Mouse (Mus musculus) inflammation-experienced regulatory T-cells, adult 6 months (primary cell): ENCODE measurements at regions not wholly inside any gene's neighbourhood (a gene's known extent, or its start where the extent isn't known, plus 50 kb on each side); places are given as distances from the start of the nearest gene placed in this dataset.

Source experiments
- ATAC-seq: one replicate; pipeline ENCODE4 v1.8.0; 2017

GRCm38 (mm10) chr9:61297385-61297784, 74.8 kb upstream of the Tle3 start:
- ATAC-seq = no peak

- no peak for ATAC-seq
These were observed 72.1 kb upstream of the Tle3 start for GRCm38 (mm10) chr9:61299873-61300560.

GRCm38 (mm10) chr9:61301070-61301469, 71.1 kb upstream of the Tle3 start:
- ATAC-seq = no peak

- no peak for ATAC-seq
These were observed 69.4 kb upstream of the Tle3 start for GRCm38 (mm10) chr9:61302724-61303123.

- ATAC-seq = no peak
These were observed 65.9 kb upstream of the Tle3 start for GRCm38 (mm10) chr9:61306306-61306705.

GRCm38 (mm10) chr9:61309096-61309495, 63.1 kb upstream of the Tle3 start:
- no peak for ATAC-seq

- ATAC-seq = no peak
These were observed 62.2 kb upstream of the Tle3 start for GRCm38 (mm10) chr9:61309768-61310493.

- ATAC-seq = no peak
These were observed 61.6 kb upstream of the Tle3 start for GRCm38 (mm10) chr9:61310574-61310973.

GRCm38 (mm10) chr9:61311604-61312003, 60.6 kb upstream of the Tle3 start:
- no peak for ATAC-seq

- ATAC-seq = no peak
These were observed 57.5 kb upstream of the Tle3 start for GRCm38 (mm10) chr9:61314630-61315179.

GRCm38 (mm10) chr9:61315371-61316298, 56.5 kb upstream of the Tle3 start:
- no peak for ATAC-seq

- no peak for ATAC-seq
These were observed 55.7 kb upstream of the Tle3 start for GRCm38 (mm10) chr9:61316442-61316841.

GRCm38 (mm10) chr9:61319721-61320120, 52.4 kb upstream of the Tle3 start:
- ATAC-seq = no peak

GRCm38 (mm10) chr9:61321314-61321713, 50.9 kb upstream of the Tle3 start:
- no peak for ATAC-seq

GRCm38 (mm10) chr9:61321825-61322224, 50.3 kb upstream of the Tle3 start:
- ATAC-seq = no peak

GRCm38 (mm10) chr9:61322333-61322732, 49.8 kb upstream of the Tle3 start:
- no peak for ATAC-seq
